Mouse (Mus musculus) heart, embryonic 13.5 days (tissue): Measurements from ENCODE around the gene Psmc6. TPM values are rescaled to one million over a fixed set of nuclear protein-coding genes. Genes with fewer than 3 reads are reported as not detected.

Source experiments
- polyA plus RNA-seq: library from polyadenylated mRNA; unstranded; fragments of >200 nt; fragmentation: Nextera tagmentation; extraction: Ambion mirVana; gene quantifications from 2 replicates; pipeline ENCODE4 v1.2.1, GENCODE M21; 2015

The Psmc6 gene
- polyA plus RNA-seq, 1 experiment from 2014 or later: 112 TPM

Other genes with a start within 250 kb of the Psmc6 start
- 2.9 and 3.4 TPM in 2 replicates for gene Gpr137c, start 110.1 kb upstream of the Psmc6 start, polyA plus RNA-seq
- 11.1 and 11.7 TPM in 2 replicates for gene Txndc16, start 109.5 kb upstream of the Psmc6 start, polyA plus RNA-seq
- 32.0 and 37.0 TPM in 2 replicates for gene Ero1l, start 11.0 kb upstream of the Psmc6 start, polyA plus RNA-seq
- 46.1 and 58.3 TPM in 2 replicates for gene Styx, start 21.3 kb downstream of the Psmc6 start, polyA plus RNA-seq
- 28.6 and 30.0 TPM in 2 replicates for gene Gnpnat1, start 75.1 kb downstream of the Psmc6 start, polyA plus RNA-seq
- 170 and 197 TPM in 2 replicates for gene Fermt2, start 200.3 kb downstream of the Psmc6 start, polyA plus RNA-seq